Mouse (Mus musculus) neural tube, embryonic 14.5 days (tissue): ENCODE measurements around the gene Fto. TPM values are rescaled to one million over a fixed set of nuclear protein-coding genes. Genes with fewer than 3 reads are reported as not detected.

Experiments
- ATAC-seq: fragments of 200-750 bp; cut with Nextera tagmentation; 2 replicates; pipeline ENCODE4 v1.8.0; 2017; ENCODE audit warnings: low read depth, mild to moderate bottlenecking, moderate TSS enrichment, moderate library complexity
- H3K27ac ChIP-seq: fragments of 300-500 bp; sonication (generic); 2 replicates; pipeline ENCODE4 v1.5.1; 2014; ENCODE audit warnings: low read depth, mild to moderate bottlenecking, control low read depth, low read length, moderate library complexity, mixed read lengths
- H3K27me3 ChIP-seq: fragments of 300-500 bp; sonication (generic); 2 replicates; pipeline ENCODE4 v1.6.1; 2014; ENCODE audit warnings: low read length; ENCODE audit not compliant: control insufficient read depth, insufficient read depth
- H3K36me3 ChIP-seq: fragments of 300-500 bp; sonication (generic); 2 replicates; pipeline ENCODE4 v1.6.1; 2014; ENCODE audit warnings: low read length, mixed read lengths; ENCODE audit not compliant: control insufficient read depth, insufficient read depth
- H3K4me1 ChIP-seq: fragments of 300-500 bp; sonication (generic); 2 replicates; pipeline ENCODE4 v1.6.1; 2014; ENCODE audit warnings: low read length; ENCODE audit not compliant: control insufficient read depth, insufficient read depth
- H3K4me2 ChIP-seq: fragments of 300-500 bp; sonication (generic); 2 replicates; pipeline ENCODE4 v1.6.1; 2014; ENCODE audit warnings: mild to moderate bottlenecking, low read depth, low read length, control low read depth
- H3K4me3 ChIP-seq: fragments of 300-500 bp; sonication (generic); 2 replicates; pipeline ENCODE4 v1.5.1; 2014; ENCODE audit warnings: low read depth, low read length, control low read depth, mixed read lengths
- H3K9ac ChIP-seq: fragments of 300-500 bp; sonication (generic); replicated peaks from 2 replicates; pipeline ENCODE4 v1.6.1; 2014; ENCODE audit warnings: low read depth, mild to moderate bottlenecking, control low read depth, low read length, mixed read lengths
- H3K9me3 ChIP-seq: fragments of 300-500 bp; sonication (generic); 2 replicates; pipeline ENCODE4 v1.6.1; 2016; ENCODE audit warnings: low read length; ENCODE audit not compliant: control insufficient read depth
- WGBS: fragments of 180-500 bp; shearing (Covaris S2); extraction: QIAGEN DNeasy Blood & Tissue Kit; methylation state at CpG from one replicate; pipeline ENCODE4 v1.1.7; 2014; 5-methylcytosine and 5-hydroxymethylcytosine counted together
- polyA plus RNA-seq: library from polyadenylated mRNA; unstranded; fragments of >200 nt; fragmentation: Nextera tagmentation; extraction: Ambion mirVana; gene quantifications from 2 replicates; pipeline ENCODE4 v1.2.1, GENCODE M21; 2014

Gene Fto
- polyA plus RNA-seq, 1 experiment from 2014 or later: 144 TPM

- peak overlapping the region; percentile 82 for H3K27ac ChIP-seq
- H3K9me3 ChIP-seq: no peaks in the 10 kb centered on the region
- H3K4me3 ChIP-seq: no peak overlapping the region
- no peaks in the 10 kb centered on the region for H3K36me3 ChIP-seq
- no peaks in the 10 kb centered on the region for H3K27me3 ChIP-seq
- peaks cover 38% of the 10 kb centered on the region for H3K4me1 ChIP-seq
- H3K9ac ChIP-seq: no peak overlapping the region; the same call in 1 of the 2 replicates
- H3K4me2 ChIP-seq: peak overlapping the region; percentile 43
- 34% methylated on average over 6 of the region's 6 CpGs for WGBS
- ATAC-seq: no peak
These were observed 16.1 kb downstream of the Fto start for GRCm38 (mm10) chr8:91329461-91329850.

DNA sequence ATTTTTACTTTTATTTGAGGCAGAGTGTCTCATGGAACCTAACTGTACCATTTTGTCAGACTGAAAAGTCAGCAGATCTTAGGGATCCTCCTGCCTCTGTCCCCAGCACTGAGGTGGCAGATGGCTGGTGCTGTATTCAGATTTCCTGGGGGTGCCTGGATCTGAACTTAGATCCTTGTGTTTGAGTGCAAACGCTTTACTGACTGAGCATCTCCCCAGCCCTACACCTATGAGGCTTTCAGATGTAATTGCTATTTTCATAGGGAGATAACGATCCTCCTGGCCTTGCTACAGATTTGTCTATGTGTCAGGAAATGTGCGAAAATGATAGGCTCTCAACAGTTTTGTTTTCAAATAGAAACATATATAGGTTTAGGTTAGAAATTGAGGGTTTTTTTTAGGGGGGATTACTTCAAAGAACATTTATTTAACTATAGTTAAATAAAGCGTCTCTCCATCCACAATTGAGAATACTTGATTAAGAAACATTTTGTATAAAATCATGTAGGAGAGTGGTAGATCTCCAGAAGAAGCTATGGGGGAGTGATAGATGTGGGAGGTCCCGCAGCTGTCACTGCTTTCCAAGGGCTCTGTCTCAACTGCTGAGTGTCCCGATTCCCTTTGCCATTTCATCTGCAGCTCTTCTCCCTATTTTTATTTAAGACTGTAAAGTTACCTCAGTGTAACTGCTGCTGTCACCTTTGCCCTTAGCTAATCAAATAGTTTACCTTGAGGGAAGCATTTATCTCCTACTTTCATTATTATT, 25.2 kb downstream of the Fto start:
- H3K4me3 ChIP-seq: no peak overlapping the region
- H3K4me1 ChIP-seq: no peaks in the 10 kb centered on the region
- ATAC-seq: no peak
- H3K36me3 ChIP-seq: no peaks in the 10 kb centered on the region
- no peak overlapping the region for H3K27ac ChIP-seq
- no peaks in the 10 kb centered on the region for H3K9me3 ChIP-seq
- H3K9ac ChIP-seq: no peak overlapping the region
- H3K27me3 ChIP-seq: no peaks in the 10 kb centered on the region
- WGBS: 92% methylated on average over 6 of the region's 6 CpGs
- H3K4me2 ChIP-seq: no peak overlapping the region

GRCm38 (mm10) chr8:91339651-91340050, 26.3 kb downstream of the Fto start:
- no peaks in the 10 kb centered on the region for H3K4me1 ChIP-seq
- no peaks in the 10 kb centered on the region for H3K27me3 ChIP-seq
- H3K27ac ChIP-seq: no peak overlapping the region
- no peaks in the 10 kb centered on the region for H3K36me3 ChIP-seq
- no peaks in the 10 kb centered on the region for H3K9me3 ChIP-seq
- no peak overlapping the region for H3K4me3 ChIP-seq
- WGBS: 92% methylated on average over 8 of the region's 8 CpGs
- H3K9ac ChIP-seq: no peak overlapping the region
- no peak overlapping the region for H3K4me2 ChIP-seq
- no peak for ATAC-seq

DNA sequence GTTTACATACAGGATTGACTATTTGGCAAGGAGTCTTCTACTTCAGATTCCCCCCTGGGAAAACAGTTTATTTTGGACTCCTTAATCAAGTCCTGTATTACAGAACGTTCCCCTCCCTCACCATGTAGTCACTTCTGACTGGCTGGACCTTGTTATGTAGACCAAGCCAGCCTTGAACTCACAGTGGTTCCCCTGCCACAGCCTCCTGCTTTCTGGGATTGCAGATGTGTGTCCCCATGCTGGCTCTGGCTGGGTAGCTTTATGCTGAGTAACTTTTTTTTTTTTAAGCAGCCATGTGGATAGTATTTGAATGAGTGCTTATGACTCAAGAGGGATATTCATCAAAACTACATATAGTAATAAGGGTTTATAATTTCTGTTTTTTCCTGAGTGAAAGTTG, 27.4 kb downstream of the Fto start:
- 89% methylated on average over 1 of the region's 1 CpGs for WGBS
- no peak overlapping the region for H3K27ac ChIP-seq
- H3K36me3 ChIP-seq: no peaks in the 10 kb centered on the region
- H3K4me2 ChIP-seq: no peak overlapping the region
- H3K9ac ChIP-seq: no peak overlapping the region
- no peaks in the 10 kb centered on the region for H3K4me1 ChIP-seq
- no peak overlapping the region for H3K4me3 ChIP-seq
- ATAC-seq: no peak
- H3K27me3 ChIP-seq: no peaks in the 10 kb centered on the region
- H3K9me3 ChIP-seq: no peaks in the 10 kb centered on the region

DNA sequence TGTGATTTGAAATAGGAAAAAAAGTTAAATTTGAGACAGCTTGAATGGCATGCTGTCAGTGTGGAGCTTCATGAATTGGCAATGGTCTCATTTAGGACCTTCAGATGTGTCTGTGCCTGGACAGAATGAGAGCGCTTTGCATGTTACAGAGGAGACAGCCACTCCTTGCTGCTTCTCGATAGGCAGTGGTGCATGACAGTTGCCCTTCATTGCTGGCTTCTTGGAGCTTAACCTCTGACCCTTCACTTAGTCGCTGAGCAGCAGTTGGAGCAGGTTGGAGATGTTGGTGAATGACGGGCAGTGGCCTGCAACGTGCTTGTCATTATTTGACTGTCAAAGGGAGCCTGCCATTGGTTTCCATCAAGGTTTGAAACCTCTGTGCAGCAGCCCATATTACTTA, 28.9 kb downstream of the Fto start:
- no peak overlapping the region for H3K4me2 ChIP-seq
- no peak overlapping the region for H3K4me3 ChIP-seq
- H3K4me1 ChIP-seq: no peaks in the 10 kb centered on the region
- H3K27ac ChIP-seq: no peak overlapping the region
- H3K9me3 ChIP-seq: no peaks in the 10 kb centered on the region
- ATAC-seq: no peak
- H3K27me3 ChIP-seq: no peaks in the 10 kb centered on the region
- 66% methylated on average over 5 of the region's 5 CpGs for WGBS
- H3K36me3 ChIP-seq: no peaks in the 10 kb centered on the region
- H3K9ac ChIP-seq: no peak overlapping the region

DNA sequence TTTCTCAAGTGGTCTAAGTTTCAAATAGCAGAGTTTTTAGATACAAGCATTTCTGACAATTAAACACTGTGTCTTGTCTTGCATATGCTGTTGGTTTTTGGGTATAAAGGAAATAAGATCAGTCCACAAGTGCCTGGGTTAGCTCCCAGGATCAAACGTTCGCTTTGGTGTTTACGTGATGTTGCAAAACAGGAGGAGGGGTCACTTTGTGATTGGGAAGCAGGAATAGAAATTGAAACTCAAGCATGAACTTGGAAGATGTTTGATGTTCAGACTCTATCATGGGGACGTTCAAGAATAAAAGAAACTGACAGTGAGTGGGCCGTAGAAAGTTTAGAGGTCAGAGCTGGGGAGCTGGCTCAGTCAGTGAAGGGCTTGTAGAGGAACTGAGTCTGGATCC, 29.5 kb downstream of the Fto start:
- H3K9me3 ChIP-seq: no peaks in the 10 kb centered on the region
- no peaks in the 10 kb centered on the region for H3K36me3 ChIP-seq
- H3K27ac ChIP-seq: no peak overlapping the region
- H3K4me1 ChIP-seq: no peaks in the 10 kb centered on the region
- no peak for ATAC-seq
- H3K4me3 ChIP-seq: no peak overlapping the region
- no peak overlapping the region for H3K9ac ChIP-seq
- H3K4me2 ChIP-seq: no peak overlapping the region
- H3K27me3 ChIP-seq: no peaks in the 10 kb centered on the region
- WGBS: 86% methylated on average over 5 of the region's 5 CpGs

- no peak for ATAC-seq
- H3K9me3 ChIP-seq: no peaks in the 10 kb centered on the region
- no peaks in the 10 kb centered on the region for H3K36me3 ChIP-seq
- no peaks in the 10 kb centered on the region for H3K4me1 ChIP-seq
- H3K9ac ChIP-seq: no peak overlapping the region
- WGBS: 93% methylated on average over 11 of the region's 11 CpGs
- no peaks in the 10 kb centered on the region for H3K27me3 ChIP-seq
- no peak overlapping the region for H3K4me2 ChIP-seq
- no peak overlapping the region for H3K4me3 ChIP-seq
- H3K27ac ChIP-seq: no peak overlapping the region
These were observed 31.3 kb downstream of the Fto start for GRCm38 (mm10) chr8:91344659-91345058.

GRCm38 (mm10) chr8:91347146-91347545, 33.8 kb downstream of the Fto start:
- Histone ChIP-seq H3K27ac (no peak overlapping the region), H3K9me3 (no peaks in the 10 kb centered on the region), H3K27me3 (no peaks in the 10 kb centered on the region), H3K4me2 (no peak overlapping the region), H3K36me3 (no peaks in the 10 kb centered on the region), H3K4me1 (0 out of 2 replicates have a peak, but pooled peaks cover 2% of the 10 kb centered on the region), H3K9ac (no peak overlapping the region), H3K4me3 (no peak overlapping the region)
- no peak for ATAC-seq
- 91% methylated on average over 10 of the region's 10 CpGs for whole genome bisulfite sequencing

DNA sequence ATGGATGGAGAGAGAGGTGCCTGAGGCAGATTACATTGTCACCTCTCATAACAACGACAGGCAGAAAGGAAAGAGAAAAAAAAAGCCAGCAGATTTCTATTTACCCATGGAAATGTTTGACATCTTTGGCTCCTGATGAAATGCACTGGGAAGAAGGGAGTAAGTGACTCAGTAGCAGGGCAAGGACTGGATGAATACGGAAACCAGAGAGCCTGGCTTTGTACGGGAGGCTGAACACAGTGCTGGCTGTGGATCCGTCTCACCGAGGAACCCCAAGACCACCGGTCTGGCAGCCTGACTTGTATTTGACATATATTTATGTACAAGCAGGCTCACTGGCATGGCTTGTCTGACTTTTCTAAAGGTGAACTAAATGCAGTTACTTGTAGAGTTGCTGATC, 34.3 kb downstream of the Fto start:
- Histone ChIP-seq H3K27ac (no peak overlapping the region), H3K4me1 (0 out of 2 replicates have a peak, but pooled peaks cover 2% of the 10 kb centered on the region), H3K36me3 (no peaks in the 10 kb centered on the region), H3K4me2 (no peak overlapping the region), H3K27me3 (no peaks in the 10 kb centered on the region), H3K9me3 (no peaks in the 10 kb centered on the region), H3K9ac (no peak overlapping the region), H3K4me3 (no peak overlapping the region)
- no peak for ATAC-seq
- 81% methylated on average over 6 of the region's 6 CpGs for WGBS
